Mouse (Mus musculus): ENCODE data around the gene Gm17027. TPM values are rescaled to one million over a fixed set of nuclear protein-coding genes. Genes with fewer than 3 reads are reported as not detected.

The Gm17027 gene
- not detected in 2 replicates for polyA plus RNA-seq (2015; fragmentation: Nextera tagmentation; extraction: Ambion mirVana)

DNA sequence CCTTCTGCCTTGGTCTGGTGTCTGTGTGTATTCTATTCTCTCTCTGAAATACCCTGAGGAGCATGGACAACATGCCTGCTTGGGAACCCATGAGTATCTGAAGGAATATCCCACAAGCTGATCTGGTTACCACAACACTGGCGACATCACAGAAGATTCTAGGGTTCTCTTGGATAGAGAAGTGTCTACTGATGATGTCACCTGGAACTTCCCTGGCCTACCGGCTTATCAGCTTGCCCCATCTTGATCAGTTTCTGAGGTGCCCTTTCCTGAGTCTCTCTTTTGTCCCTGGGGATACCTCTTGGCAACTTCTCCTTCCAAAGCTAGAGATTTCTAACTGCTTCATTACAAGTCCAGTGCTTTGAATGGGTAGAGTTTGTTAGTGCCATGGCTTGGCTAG is at the start of gene Gm17027:
Gene Gm17027 (minus strand): TSS at position 101 of the 400 bp plus-strand sequence.

DNA sequence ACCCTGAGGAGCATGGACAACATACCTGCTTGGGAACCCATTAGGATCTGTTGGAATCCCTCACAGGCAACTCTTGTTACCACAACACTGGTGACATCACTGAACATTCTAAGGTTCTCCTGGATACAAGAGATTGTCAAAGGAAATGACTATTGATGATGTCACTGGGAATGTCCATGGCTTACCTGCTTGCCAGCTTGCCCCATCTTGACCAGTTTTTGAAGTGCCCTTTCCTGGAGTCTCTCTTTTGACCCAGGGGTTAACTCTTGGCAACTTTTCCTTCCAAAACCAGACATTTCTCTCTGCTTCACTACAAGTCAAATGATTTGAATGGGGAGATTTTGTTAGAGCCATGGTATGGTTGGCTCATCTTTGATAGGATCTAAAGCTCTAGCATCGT is 28.3 kb upstream of the Gm17027 start, which contains the start of gene Gm3573:
Gene Gm3573 (minus strand): TSS at position 101 of the 400 bp plus-strand sequence.

DNA sequence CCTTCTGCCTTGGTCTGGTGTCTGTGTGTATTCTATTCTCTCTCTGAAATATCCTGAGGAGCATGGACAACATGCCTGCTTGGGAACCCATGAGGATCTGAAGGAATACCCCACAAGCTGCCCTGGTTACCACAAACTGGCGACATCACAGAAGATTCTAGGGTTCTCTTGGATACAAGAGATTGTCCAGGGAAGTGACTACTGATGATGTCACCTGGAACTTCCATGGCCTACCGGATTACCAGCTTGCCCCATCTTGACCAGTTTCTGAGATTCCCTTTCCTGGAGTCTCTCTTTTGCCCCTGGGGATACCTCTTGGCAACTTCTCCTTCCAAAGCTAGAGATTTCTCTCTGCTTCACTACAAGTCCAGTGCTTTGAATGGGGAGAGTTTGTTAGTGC is 45.2 kb downstream of the Gm17027 start, which contains the start of gene Gm7951:
Gene Gm7951 (minus strand): TSS at position 101 of the 400 bp plus-strand sequence.

Other genes with a start within 250 kb of the Gm17027 start
- not detected in 2 replicates for gene 1700049E17Rik1, start 237.7 kb downstream of the Gm17027 start, polyA plus RNA-seq (2015; fragmentation: Nextera tagmentation; extraction: Ambion mirVana)
- not detected in 2 replicates for gene 1700024B05Rik, start 218.6 kb downstream of the Gm17027 start, polyA plus RNA-seq (2015; fragmentation: Nextera tagmentation; extraction: Ambion mirVana)
- gene Gm6401, start 194.7 kb downstream of the Gm17027 start, polyA plus RNA-seq (2015; fragmentation: Nextera tagmentation; extraction: Ambion mirVana): not detected in 2 replicates
- not detected in 2 replicates for gene Gm3543, start 179.3 kb downstream of the Gm17027 start, polyA plus RNA-seq (2015; fragmentation: Nextera tagmentation; extraction: Ambion mirVana)
- not detected in 2 replicates for gene Gm7951, start 45.3 kb downstream of the Gm17027 start, polyA plus RNA-seq (2015; fragmentation: Nextera tagmentation; extraction: Ambion mirVana)
- gene Gm3573, start 28.2 kb upstream of the Gm17027 start, polyA plus RNA-seq (2015; fragmentation: Nextera tagmentation; extraction: Ambion mirVana): not detected in 2 replicates
- not detected in 2 replicates for gene Gm17026, start 97.4 kb upstream of the Gm17027 start, polyA plus RNA-seq (2015; fragmentation: Nextera tagmentation; extraction: Ambion mirVana)
- gene Gm9611, start 134.7 kb upstream of the Gm17027 start, polyA plus RNA-seq (2015; fragmentation: Nextera tagmentation; extraction: Ambion mirVana): not detected in 2 replicates
- not detected in 2 replicates for gene Gm7995, start 147.6 kb upstream of the Gm17027 start, polyA plus RNA-seq (2015; fragmentation: Nextera tagmentation; extraction: Ambion mirVana)

Measured in neural tube, postnatal 0 days (tissue).